Mouse (Mus musculus) thymus, adult 2 months (tissue): ENCODE data around the gene Nav1.

ENCODE experiments used
- CTCF ChIP-seq: fragments of 200-500 bp; IDR thresholded peaks from 2 replicates; pipeline ENCODE4 v1.5.1; 2012; ENCODE audit warnings: mild to moderate bottlenecking, control low read depth, low read length, moderate library complexity, borderline replicate concordance; ENCODE audit not compliant: control insufficient read depth, poor library complexity, insufficient read depth; ENCODE audit errors: extremely low read depth
- POLR2A ChIP-seq: fragments of 200-500 bp; IDR thresholded peaks from 2 replicates; pipeline ENCODE4 v1.6.1; 2012; ENCODE audit warnings: mild to moderate bottlenecking, low read length, control low read depth, moderate library complexity; ENCODE audit not compliant: control insufficient read depth, poor library complexity, insufficient read depth; ENCODE audit errors: extremely low read depth

DNA sequence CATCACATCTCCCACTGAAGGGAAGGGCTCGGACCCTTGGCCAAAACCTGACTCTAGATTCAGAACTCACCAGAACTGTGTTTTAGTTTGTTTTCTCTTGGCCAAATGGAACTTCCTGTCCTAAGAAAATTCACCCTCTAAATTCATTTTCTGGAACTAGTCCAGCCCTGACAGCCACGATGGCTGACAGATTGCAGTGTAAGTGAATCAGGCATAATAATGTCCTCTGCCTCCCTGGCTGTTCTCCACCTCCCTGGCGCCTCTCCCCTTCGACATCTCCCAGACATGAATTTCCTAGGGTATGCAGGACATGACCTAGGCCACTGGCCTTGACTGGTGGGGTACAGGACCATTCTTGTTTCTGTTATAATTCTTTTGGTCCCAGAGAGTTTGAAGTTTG lies 144.8 kb downstream of the Nav1 start:
- TF ChIP-seq CTCF (no peak), POLR2A (no peak)
